Mouse (Mus musculus) heart, postnatal 4 days (tissue): ENCODE measurements around the gene Ddx43. TPM values are rescaled to one million over a fixed set of nuclear protein-coding genes. Genes with fewer than 3 reads are reported as not detected.

ENCODE experiments used
- DNase-seq: peaks from one replicate; pipeline ENCODE4 v3.0.0; 2021
- total RNA-seq, 2 experiments: library from RNA; stranded (reverse); gene quantifications; 2 replicates each; pipeline ENCODE4 v1.2.3; 2021

The Ddx43 gene
- total RNA-seq, 2 experiments from 2014 or later, result not detected

GRCm38 (mm10) chr9:78374397-78374796 lies 21.2 kb upstream of the Ddx43 start:
- DNase-seq, result no peak

GRCm38 (mm10) chr9:78374885-78375389 lies 20.6 kb upstream of the Ddx43 start:
- DNase-seq, result no peak

GRCm38 (mm10) chr9:78375486-78375885 lies 20.1 kb upstream of the Ddx43 start:
- DNase-seq, result no peak

GRCm38 (mm10) chr9:78377546-78377945 lies 18.0 kb upstream of the Ddx43 start:
- no peak for DNase-seq

- DNase-seq, result peak; percentile 21
Observed at GRCm38 (mm10) chr9:78378113-78378785, 17.3 kb upstream of the Ddx43 start, which contains the start of gene Ooep. TSS of gene Ooep (minus strand) at chr9:78378725.

- DNase-seq, result no peak
Observed at GRCm38 (mm10) chr9:78385893-78386292, 9.7 kb upstream of the Ddx43 start.

GRCm38 (mm10) chr9:78386947-78387346 lies 8.6 kb upstream of the Ddx43 start:
- no peak for DNase-seq

- no peak for DNase-seq
Observed at GRCm38 (mm10) chr9:78389981-78390380, 5.6 kb upstream of the Ddx43 start.

GRCm38 (mm10) chr9:78393741-78394140 lies 1.8 kb upstream of the Ddx43 start:
- no peak for DNase-seq

- DNase-seq, result no peak
Observed at GRCm38 (mm10) chr9:78394602-78395001, 975 bp upstream of the Ddx43 start.

- DNase-seq, result no peak
Observed at GRCm38 (mm10) chr9:78395244-78395629, 340 bp upstream of the Ddx43 start.

- DNase-seq, result no peak
Observed at GRCm38 (mm10) chr9:78396517-78396916, 940 bp downstream of the Ddx43 start.

- DNase-seq, result no peak
Observed at GRCm38 (mm10) chr9:78400570-78400969, 5.0 kb downstream of the Ddx43 start.

GRCm38 (mm10) chr9:78401596-78401995 lies 6.0 kb downstream of the Ddx43 start:
- no peak for DNase-seq

- no peak for DNase-seq
Observed at GRCm38 (mm10) chr9:78427362-78427781, 31.8 kb downstream of the Ddx43 start.

GRCm38 (mm10) chr9:78428185-78428584 lies 32.6 kb downstream of the Ddx43 start:
- no peak for DNase-seq

- no peak for DNase-seq
Observed at GRCm38 (mm10) chr9:78428870-78429432, 33.4 kb downstream of the Ddx43 start.

GRCm38 (mm10) chr9:78429551-78429950 lies 34.0 kb downstream of the Ddx43 start:
- no peak for DNase-seq

- DNase-seq, result no peak
Observed at GRCm38 (mm10) chr9:78430486-78430885, 34.9 kb downstream of the Ddx43 start.

- DNase-seq, result no peak
Observed at GRCm38 (mm10) chr9:78432471-78432870, 36.9 kb downstream of the Ddx43 start.

GRCm38 (mm10) chr9:78439426-78439825 lies 43.8 kb downstream of the Ddx43 start:
- DNase-seq, result no peak

GRCm38 (mm10) chr9:78442237-78442578 lies 46.6 kb downstream of the Ddx43 start:
- no peak for DNase-seq

GRCm38 (mm10) chr9:78442579-78443392 lies 47.2 kb downstream of the Ddx43 start, which contains the start of gene Cgas:
TSS of gene Cgas (minus strand) at chr9:78443237.
- peak; percentile 62 for DNase-seq
